Mouse (Mus musculus) ES-E14 (cell line): ENCODE measurements around the gene Gm49027. TPM values are rescaled to one million over a fixed set of nuclear protein-coding genes. Genes with fewer than 3 reads are reported as not detected.
A peak's percentile ranks its signal among the peaks of the same experiment; 100 is the strongest.

Experiments used
- DNase-seq: peaks from one replicate; pipeline ENCODE4 v3.0.0-alpha.2; 2013; ENCODE audit warnings: low read depth, low spot score
- H3K27ac ChIP-seq: 2 replicates; pipeline ENCODE4 v1.5.1; 2012; ENCODE audit warnings: low read depth, mild to moderate bottlenecking, low read length, moderate library complexity, mixed read lengths; ENCODE audit not compliant: poor library complexity, insufficient read depth, severe bottlenecking
- H3K36me3 ChIP-seq: 2 replicates; pipeline ENCODE4 v1.6.1; 2012; ENCODE audit warnings: mild to moderate bottlenecking, low read length, moderate library complexity, mixed read lengths; ENCODE audit not compliant: control insufficient read depth, poor library complexity, insufficient read depth, severe bottlenecking
- H3K4me1 ChIP-seq, 2 experiments: fragments of 150-350 bp in 1 of 2; sonication (generic) in 1 of 2; 2 replicates each; pipeline ENCODE4 v1.6.1; 2012; ENCODE audit warnings: low read length in 2 of 2, mild to moderate bottlenecking in 1 of 2, mixed read lengths in 1 of 2; ENCODE audit not compliant: control insufficient read depth in 2 of 2, insufficient read depth in 2 of 2, poor library complexity in 1 of 2
- H3K4me3 ChIP-seq, 2 experiments: fragments of 150-350 bp in 1 of 2; sonication (generic) in 1 of 2; 2 replicates each; pipeline ENCODE4 v1.5.1; 2012; ENCODE audit warnings: low read length in 2 of 2, low read depth in 1 of 2, mild to moderate bottlenecking in 1 of 2, mixed read lengths in 1 of 2; ENCODE audit not compliant: insufficient read depth in 1 of 2, poor library complexity in 1 of 2, severe bottlenecking in 1 of 2
- H3K9ac ChIP-seq: 2 replicates; pipeline ENCODE4 v1.6.1; 2012; ENCODE audit warnings: low read depth, mild to moderate bottlenecking, low read length, mixed read lengths; ENCODE audit not compliant: poor library complexity, insufficient read depth, severe bottlenecking
- H3K9me3 ChIP-seq: fragments of 150-350 bp; sonication (generic); 2 replicates; pipeline ENCODE4 v1.6.1; 2012; ENCODE audit warnings: low read depth, mild to moderate bottlenecking, low read length; ENCODE audit not compliant: control insufficient read depth, insufficient read depth
- CHD2 ChIP-seq: IDR thresholded peaks from 2 replicates; pipeline ENCODE4 v1.6.1; 2014; ENCODE audit warnings: mild to moderate bottlenecking, low read depth, low read length, inconsistent platforms
- HCFC1 ChIP-seq: IDR thresholded peaks from 2 replicates; pipeline ENCODE4 v1.6.1; 2012; ENCODE audit warnings: low read length, inconsistent platforms, borderline replicate concordance; ENCODE audit not compliant: insufficient read depth
- MAFK ChIP-seq: IDR thresholded peaks from 2 replicates; pipeline ENCODE4 v1.6.1; 2014; ENCODE audit warnings: mild to moderate bottlenecking, low read depth, low read length, inconsistent platforms; ENCODE audit not compliant: insufficient read depth
- ZC3H11A ChIP-seq: IDR thresholded peaks from 2 replicates; pipeline ENCODE4 v1.6.1; 2012; ENCODE audit warnings: low read depth, mild to moderate bottlenecking, inconsistent platforms, low read length, borderline replicate concordance
- ZNF384 ChIP-seq: IDR thresholded peaks from 2 replicates; pipeline ENCODE4 v1.6.1; 2012; ENCODE audit warnings: low read depth, low read length, inconsistent platforms
- in situ Hi-C, 2 experiments: fragments of 600-800 bp; cut with MboI; formaldehyde crosslinking; loops; one replicate each; pipeline ENCODE4 v1.15.1; 2025; ENCODE audit warnings: low sequenced_read_pairs in 2 of 2, inconsistent platforms in 1 of 2; ENCODE audit not compliant: unreplicated experiment in 2 of 2
- total RNA-seq: library from RNA; depleted of rRNA; stranded (reverse); fragments of 300-350 nt; gene quantifications from 2 replicates; pipeline ENCODE4 v1.2.3, GENCODE M21; 2012; rRNA removed

The Gm49027 gene
- 0.94 and 1.2 TPM in 2 replicates for total RNA-seq

DNA sequence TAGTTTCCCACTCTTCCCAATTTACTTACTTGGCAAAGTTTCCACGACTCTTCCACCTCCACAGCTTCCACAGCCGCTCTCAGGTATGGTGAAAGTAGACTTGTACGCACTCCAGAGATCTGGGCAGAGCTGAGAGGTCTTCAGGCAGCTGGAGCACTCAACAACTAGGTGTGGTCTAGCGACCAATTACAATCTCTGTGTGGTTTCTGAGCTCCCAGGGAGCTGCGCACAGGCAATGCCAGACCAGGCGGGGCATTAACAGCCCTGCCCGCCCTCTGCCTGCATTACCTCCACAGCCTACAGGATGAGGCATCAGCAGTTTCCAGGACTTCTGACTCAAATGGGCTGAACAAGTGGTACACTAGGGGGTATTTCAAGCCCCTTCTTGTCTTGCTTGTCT, at the start of gene Gm49027:
Gene Gm49027 (minus strand): TSS at position 208 of the 400 bp plus-strand sequence.
- TF ChIP-seq ZNF384 (no peak), MAFK (no peak)
- in situ Hi-C loops: loop anchor here in 1 of 2 experiments (5.0 kb wide), 1 partner anchor 42 kb away; no protein-coding TSS in a partner anchor
- H3K9ac ChIP-seq: no peak within 1 kb of the TSS
- H3K36me3 ChIP-seq: peaks cover 9% of the 10 kb centered on the region; the same call in 1 of the 2 replicates
- DNase-seq: no peak
- peak within 1 kb of the TSS; percentile 84 to 89 for H3K4me3 ChIP-seq
- no peak within 1 kb of the TSS for H3K27ac ChIP-seq
- H3K9me3 ChIP-seq: no peaks in the 10 kb centered on the region
- peaks cover 0 to 4% of the 10 kb centered on the region in 2 experiments; a peak in 1 of 4 replicates for H3K4me1 ChIP-seq

DNA sequence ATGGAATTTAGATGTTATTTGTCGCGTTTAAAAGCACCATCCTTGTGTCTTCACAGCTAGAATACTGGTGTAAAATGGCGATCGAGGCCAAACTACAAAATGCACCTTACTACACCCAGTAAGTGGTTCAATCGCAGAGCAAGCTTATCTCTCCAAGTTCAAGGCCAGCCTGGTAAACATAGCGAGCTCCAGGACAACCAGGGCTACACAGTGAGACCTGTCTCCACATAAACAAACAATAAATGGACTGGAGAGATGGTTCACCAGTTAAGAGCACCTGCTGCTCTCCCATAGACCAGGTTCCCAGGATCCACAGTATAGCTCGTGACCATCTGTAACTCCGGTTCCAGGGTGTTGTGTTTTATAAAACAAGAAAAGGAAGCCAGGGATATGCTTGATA, 48.1 kb upstream of the Gm49027 start:
- in situ Hi-C loops: no loop called here
- H3K9ac ChIP-seq: no peak overlapping the region; the same call in 1 of the 2 replicates
- no peak overlapping the region for H3K27ac ChIP-seq
- H3K4me3 ChIP-seq: no peak overlapping the region
- H3K36me3 ChIP-seq: peaks cover 7% of the 10 kb centered on the region; the same call in 1 of the 2 replicates
- DNase-seq: no peak
- H3K4me1 ChIP-seq: 0 out of 4 replicates have a peak, but pooled peaks cover 3% of the 10 kb centered on the region in 2 experiments
- TF ChIP-seq ZNF384: no peak
- TF ChIP-seq CHD2: no peak
- TF ChIP-seq HCFC1: no peak
- no peak for TF ChIP-seq ZC3H11A
- no peak for TF ChIP-seq MAFK
- no peaks in the 10 kb centered on the region for H3K9me3 ChIP-seq

DNA sequence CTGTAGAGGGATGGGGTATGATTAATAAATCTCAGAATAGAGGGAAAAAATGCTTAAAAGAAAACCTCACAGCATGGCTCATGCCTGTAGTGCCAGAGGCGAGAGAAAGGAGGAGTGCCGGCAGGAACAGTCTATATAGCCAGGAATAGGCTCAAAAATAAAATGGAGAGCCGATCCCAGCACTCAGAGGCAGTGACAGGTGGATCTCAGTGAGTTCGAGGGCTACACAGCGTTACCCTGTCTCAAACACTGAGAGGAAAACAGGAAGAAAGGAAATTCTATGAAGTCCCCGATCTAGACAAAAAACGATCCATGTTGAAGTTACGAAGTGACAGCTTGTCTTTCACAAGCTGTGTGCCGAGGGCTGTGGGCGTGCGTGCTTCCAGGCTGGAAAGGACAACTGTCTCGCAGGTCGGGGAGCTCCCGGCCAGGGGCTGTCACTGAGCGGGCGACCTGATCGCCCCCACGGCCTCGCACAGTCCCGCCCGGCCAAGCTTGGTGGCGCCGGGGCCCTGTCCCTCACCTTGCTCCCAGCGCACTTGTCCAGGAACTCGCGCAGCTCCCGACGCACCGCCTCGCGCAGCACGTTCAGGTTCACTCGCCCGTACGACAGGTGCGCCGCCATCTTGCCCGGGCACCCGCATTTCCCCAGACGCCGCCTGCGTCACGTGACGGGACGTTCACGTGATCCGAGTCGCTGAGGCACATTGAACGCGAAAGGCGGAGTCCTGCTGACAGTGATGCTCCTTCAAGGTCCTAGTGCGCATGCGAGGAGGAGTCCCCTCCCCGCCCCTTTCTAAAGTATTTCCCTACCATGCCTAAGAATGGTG, 47.3 kb upstream of the Gm49027 start, which contains the start of gene Vps33a:
Gene Vps33a (minus strand): TSS at position 682 of the 830 bp plus-strand sequence.
- 0 out of 4 replicates have a peak, but pooled peaks cover 3% of the 10 kb centered on the region in 2 experiments for H3K4me1 ChIP-seq
- peaks cover 7% of the 10 kb centered on the region; the same call in 1 of the 2 replicates for H3K36me3 ChIP-seq
- H3K27ac ChIP-seq: no peak within 1 kb of the TSS
- in situ Hi-C loops: no loop called here
- TF ChIP-seq HCFC1 (peak; percentile 77), ZNF384 (no peak)
- H3K9ac ChIP-seq: peak within 1 kb of the TSS; percentile 81
- H3K9me3 ChIP-seq: no peaks in the 10 kb centered on the region
- DNase-seq: peak; percentile 98
- peak within 1 kb of the TSS; percentile 76 to 78 for H3K4me3 ChIP-seq

DNA sequence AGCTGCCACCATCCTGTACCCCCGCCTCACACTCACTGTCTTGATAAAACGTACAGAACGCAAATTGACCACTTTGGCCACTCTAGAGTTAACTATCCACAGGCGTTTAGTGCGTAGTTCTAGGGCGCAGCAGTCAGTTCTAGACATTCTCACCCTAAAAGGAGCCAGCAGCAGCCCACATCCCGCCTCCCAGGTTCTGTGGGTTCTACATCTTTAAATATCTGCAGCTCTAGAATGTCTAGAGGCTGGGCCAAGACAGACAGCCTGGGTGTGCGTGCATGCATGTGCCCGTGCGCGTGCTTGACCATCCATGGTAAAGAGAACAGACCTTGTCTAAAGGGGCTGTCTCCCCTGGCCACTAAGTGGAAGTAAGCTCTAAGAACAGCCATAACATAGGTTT, 35.8 kb upstream of the Gm49027 start:
- H3K9me3 ChIP-seq: no peaks in the 10 kb centered on the region
- no peak for DNase-seq
- no peaks in the 10 kb centered on the region for H3K4me1 ChIP-seq
- no peak overlapping the region for H3K27ac ChIP-seq
- peaks cover 10% of the 10 kb centered on the region; the same call in 1 of the 2 replicates for H3K36me3 ChIP-seq
- no peak overlapping the region for H3K9ac ChIP-seq
- TF ChIP-seq CHD2: no peak
- TF ChIP-seq ZNF384: no peak
- no peak for TF ChIP-seq HCFC1
- in situ Hi-C loops: no loop called here
- no peak overlapping the region for H3K4me3 ChIP-seq

DNA sequence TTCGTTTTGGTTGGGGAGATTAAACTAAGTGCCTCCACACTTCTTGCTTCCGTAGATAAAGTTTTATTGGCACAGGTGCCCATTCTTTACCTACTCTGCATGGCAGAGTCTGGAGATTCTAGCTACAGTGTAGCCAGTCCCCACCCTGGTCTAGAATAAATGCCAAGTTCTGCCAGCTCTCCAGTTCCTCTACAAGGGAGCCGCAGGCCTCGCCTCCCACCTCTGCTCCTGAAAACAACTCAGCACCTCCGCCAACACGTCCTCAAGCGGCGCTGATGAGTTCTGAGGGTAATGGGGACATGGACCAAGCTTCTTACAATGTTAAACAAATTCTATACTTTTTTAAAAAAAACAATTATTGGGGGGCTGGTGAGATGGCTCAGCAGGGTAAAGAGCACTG, 34.3 kb upstream of the Gm49027 start:
- in situ Hi-C loops: no loop called here

More for the DNA sequence above, 34.3 kb upstream of the Gm49027 start:
- H3K9ac ChIP-seq: no peak overlapping the region
- no peaks in the 10 kb centered on the region for H3K9me3 ChIP-seq
- no peak for DNase-seq
- H3K4me3 ChIP-seq: no peak overlapping the region
- H3K4me1 ChIP-seq: no peaks in the 10 kb centered on the region
- no peak overlapping the region for H3K27ac ChIP-seq
- TF ChIP-seq MAFK (no peak), CHD2 (no peak), HCFC1 (no peak), ZC3H11A (no peak), ZNF384 (no peak)
- peaks cover 11% of the 10 kb centered on the region for H3K36me3 ChIP-seq
